Mouse (Mus musculus) c-Kit-negative CD71-positive TER-119-positive erythroid progenitor cells, embryonic 14.5 days (primary cell): ENCODE measurements around the gene Pcsk6.
"Not testable (repeated sequence)": the region's sequence is repeated elsewhere in the genome, so short reads cannot be mapped to it uniquely, and the experiment has no call there.

Experiments used
- DNase-seq: peaks from one replicate; pipeline ENCODE4 v3.0.0-alpha.2; 2013; ENCODE audit warnings: low read depth, low spot score

Gene Pcsk6

DNA sequence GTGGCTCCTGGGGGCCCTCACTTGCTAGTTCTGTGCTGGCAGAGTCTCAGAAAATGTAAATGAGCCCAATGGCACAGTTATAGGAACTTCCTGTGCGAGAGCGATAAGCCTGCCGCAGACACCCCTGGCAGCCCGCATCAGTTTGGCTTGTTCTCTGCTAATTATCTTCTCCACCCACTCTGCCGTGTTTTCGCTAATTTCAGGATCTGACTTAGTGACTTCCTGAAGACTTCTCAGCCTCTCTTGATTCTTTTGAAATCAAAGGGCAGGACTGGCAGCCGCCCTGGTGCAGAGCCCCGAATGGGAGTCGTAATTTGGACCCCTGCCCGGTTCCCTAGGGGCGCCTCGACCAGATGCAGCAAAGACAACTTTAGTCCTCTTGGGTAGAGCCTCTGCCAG, 19.8 kb downstream of the Pcsk6 start:
- DNase-seq = no peak

DNA sequence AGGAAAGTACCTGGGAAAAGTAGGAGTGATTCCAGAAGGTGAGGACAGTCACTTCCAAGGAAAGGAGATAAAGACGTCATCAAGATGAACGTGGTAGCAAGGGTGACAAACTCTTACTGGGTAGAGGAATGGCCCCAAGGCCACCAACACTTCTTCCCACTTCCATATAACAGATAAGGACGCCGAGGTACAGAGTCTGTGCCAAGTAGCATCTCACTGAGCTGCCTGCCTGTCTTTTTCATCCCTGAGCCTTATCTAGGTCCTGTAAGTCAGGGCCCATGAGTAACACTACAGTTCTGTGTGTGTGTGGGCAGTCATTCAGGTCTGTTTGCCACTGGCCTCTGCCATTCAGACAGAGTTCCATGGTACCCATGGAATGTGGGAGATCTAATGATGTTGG, 23.4 kb downstream of the Pcsk6 start:
- no peak for DNase-seq

DNA sequence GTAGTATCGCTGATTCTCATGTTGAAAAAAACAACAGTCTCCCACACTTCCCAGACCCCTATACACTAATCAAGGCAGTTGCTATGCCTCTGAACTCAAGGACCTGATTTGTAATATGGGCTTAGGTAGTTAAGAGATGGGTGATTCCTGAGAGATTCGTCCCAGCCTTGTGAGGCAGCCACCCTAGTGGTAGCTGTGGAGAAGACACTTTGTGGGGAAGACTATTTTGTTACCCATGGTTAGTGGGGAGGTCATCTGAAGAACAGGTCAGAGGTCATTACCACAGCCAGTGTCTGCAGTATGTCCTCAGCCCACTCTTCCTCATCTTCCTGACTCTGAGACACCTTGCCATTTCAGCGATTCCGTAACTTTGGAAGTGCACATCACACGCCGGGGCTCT, 24.3 kb downstream of the Pcsk6 start:
- no peak for DNase-seq

DNA sequence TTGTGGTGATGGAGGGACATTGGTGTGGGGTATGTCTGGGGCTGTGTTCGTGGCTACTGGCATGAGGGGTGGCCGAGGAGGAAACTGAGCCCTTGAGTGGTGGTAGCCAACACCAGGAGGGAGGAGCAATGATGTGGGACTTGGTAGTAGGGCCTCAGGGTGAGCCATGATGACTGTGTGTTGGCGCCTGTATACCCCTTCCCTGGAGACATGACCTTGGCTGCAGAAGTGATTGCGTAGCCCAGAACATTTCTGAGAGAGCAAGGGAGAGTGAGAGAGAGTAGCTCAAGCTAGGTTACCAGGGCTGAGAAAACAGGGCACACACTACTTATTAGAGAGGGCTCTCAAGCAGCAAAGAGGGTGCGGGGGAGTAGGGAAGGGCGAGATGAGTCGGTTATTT, 30.3 kb downstream of the Pcsk6 start:
- DNase-seq = no peak

DNA sequence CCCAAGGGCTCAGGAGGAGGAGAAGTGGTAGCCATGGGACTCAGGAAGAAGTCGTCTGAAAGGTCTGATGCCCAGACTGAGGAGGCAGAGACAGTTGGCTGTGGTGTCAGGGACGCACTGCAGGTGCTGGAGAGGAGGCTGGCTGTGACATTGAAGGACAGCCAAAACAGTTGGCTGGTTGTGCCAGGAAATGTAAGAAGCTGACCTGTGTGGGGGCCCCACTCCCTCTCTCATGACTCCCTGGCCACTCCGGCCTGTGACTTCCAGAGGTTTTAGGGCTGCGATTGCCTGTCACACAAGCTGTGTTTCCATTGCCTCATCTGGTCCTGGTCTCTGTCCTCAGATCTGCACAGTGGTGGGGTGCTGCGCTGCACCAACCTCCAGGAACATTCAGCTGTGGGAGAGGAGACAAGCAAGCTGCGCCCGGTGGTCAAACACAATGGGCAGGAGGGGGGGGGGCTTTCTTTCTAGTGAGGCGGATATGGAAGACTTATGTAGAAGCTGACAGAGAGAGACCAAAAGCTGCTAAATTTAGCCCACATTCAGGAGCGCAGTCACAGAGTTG, 30.8 kb downstream of the Pcsk6 start:
- no peak for DNase-seq

DNA sequence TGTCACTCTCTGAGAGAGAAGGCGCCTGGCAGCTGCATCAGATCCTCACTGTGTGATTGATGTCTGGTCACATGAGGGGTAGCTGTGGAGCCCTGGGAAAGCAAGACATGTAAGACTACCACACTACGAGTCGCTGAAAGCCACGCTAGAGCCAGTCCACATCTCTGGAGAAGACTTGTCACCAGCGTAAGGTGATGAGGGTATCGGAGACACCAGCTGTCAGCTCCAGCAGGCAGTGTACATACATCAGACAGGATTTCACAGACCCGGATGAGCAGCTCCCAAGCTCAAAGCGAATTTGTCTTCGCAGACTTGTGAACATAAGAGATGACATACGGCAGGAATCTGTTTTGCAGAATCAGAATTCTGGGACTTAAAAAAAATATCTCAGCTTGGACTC, 32.0 kb downstream of the Pcsk6 start:
- no peak for DNase-seq

DNA sequence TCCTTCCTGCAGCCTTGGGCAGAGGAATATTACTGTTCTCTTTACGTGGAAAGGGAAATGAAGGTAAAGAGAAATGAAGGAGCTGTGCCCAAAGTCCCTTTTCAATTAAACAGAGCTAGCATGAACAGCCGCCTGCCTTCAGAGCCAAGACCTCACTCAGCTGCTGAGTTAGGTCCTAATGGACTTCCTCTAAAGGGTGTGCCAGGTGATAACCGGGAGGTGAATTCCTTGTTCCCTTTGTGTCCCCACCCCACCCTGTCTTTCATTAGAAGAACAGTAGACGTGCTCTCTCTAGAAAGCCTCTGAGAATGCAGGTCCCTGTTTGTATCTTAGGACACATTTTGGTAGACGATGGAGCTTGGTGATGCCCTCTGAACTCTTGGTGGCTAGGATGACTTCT, 33.7 kb downstream of the Pcsk6 start:
- DNase-seq = no peak

DNA sequence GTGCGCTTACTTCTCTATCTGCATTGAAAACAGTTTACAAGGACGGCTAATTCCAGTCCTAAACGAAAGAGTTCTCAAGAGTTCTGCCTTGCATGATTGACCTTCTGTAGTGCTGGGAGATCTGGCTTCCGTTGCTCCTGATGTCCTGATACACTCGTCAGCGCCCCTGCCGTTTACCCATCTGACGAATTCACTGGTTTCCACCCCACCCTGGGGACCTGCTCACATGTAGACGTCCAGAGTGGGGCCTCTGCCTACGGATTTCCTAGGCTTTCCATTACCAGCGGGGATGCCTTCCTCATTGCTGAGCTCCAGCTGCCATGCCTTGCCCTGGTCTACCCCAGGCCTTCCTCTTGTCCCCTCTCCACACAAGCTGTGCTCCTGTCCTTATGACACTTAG, 39.7 kb downstream of the Pcsk6 start:
- DNase-seq = no peak

DNA sequence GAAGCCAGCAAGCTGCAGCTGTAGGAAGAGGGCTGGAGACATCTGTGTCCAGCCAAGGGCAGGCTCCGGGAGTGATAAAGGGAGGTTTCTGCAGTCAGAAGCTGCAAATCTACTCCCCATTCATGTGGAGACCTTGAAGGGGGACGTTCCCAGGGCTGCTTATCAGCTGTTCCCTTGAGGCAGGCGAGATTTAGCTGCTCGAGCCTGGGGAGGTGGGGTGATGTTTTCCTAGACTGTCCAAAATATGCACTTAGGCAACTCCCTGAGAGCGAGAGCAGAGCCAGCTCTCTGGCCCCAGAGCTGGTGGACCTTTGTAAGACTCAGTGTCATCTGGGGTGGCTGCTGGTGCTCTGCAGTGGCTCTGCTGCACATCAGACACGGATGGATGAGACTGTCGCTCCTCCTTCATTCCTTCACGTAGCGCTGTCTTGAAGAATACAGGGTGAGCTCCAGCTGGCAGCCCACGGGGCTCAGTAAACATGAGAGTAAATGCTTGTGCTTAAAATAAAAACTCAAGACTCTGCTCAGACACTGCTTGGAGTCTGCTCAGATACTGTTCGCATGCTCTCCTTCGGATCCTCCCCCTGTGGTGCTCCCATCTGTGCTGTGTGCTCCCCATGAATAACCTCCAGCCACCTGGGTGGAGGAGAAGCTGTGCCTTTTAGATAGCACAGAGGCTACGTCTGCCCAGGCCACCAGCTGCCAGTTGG, 41.1 kb downstream of the Pcsk6 start:
- no peak for DNase-seq

DNA sequence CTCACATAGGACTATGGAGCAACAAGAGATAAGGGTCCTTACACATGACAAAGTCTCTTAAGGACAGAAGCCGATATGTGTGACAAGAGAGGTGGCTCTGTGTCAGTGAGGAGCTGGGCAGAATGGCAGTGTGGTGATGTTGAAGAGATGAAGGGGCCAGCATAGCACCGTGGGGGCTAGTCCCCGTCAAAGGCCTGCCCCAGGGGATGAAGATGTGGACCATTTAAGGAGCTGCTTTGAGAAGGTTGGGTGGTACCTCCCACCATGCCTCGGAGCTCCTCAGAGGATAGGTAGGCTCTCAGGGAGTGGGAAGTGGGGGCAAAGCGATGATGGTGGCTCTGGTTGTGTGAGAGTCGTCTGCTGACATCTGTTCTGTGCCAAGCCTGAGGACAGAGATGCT, 41.9 kb downstream of the Pcsk6 start:
- DNase-seq = no peak

DNA sequence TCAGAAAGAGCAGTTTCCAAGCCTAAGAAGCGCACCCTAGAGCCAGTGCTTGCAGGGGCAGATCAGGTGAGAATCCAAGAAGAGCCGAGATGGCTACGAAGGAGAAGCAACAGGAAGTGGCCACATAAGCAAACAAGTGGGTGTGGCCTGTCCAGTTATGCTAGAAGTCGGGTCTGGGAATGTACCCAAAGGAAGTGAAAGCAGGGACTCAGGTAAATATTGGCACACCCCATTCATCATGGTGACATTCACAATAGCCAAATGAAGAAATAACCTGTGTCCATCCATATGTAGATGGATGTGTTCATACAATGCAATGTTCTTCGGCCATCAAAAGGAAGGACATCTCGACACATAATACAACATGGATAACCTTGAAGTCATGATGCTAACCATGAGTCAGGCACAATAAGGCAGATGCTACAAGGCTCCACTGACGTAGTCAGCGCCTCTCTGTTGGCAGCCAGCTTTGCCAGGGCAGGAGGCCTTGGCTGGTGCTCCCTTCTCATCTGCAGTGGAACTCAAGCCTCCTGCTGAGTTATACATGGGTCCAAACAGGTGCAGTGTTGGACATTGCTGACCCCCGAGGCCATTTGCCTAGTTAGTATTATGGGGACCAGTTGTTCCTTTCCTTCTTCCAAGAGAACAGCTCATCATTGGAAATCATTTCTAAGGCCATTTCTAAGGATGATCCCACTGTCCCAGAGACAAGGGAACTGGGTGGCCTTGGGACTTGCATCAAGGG, 45.2 kb downstream of the Pcsk6 start:
- no peak for DNase-seq

DNA sequence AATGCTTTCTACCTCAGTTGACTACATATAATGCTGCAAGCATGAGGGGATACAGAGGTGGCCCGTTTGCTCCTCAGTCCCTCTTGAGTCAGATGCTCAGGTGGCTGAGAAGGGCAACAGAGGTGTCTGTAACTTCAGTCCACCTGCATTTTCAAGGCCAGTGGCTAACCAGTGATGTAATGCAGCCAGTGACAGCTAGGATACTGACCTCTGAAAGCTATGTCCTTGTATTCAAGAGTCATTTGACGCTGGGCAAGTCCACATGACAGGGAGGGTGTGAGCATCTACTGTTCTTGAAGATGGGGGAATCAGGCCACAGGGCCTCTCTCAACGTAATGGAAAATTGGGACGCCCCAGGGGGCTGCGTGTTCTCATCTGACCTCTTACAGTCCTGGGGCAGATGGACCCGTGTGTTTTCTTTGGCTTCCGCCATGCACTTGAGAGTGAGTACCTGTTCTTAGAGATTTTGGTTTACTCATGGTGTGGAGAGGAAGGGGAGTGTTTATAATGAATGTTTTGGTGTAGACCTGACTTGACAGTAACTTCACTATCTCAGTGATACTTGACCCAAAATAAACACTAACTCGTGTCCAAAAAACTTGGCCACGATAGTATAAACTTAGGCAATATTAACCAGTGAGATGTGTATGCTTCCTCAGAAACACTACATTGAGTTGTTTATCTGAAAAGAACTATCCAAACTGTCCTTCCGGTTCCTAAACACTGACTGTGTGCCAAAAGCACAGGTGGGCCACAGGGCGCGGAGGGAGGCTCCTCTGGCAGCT, 48.0 kb downstream of the Pcsk6 start:
- no peak for DNase-seq

DNA sequence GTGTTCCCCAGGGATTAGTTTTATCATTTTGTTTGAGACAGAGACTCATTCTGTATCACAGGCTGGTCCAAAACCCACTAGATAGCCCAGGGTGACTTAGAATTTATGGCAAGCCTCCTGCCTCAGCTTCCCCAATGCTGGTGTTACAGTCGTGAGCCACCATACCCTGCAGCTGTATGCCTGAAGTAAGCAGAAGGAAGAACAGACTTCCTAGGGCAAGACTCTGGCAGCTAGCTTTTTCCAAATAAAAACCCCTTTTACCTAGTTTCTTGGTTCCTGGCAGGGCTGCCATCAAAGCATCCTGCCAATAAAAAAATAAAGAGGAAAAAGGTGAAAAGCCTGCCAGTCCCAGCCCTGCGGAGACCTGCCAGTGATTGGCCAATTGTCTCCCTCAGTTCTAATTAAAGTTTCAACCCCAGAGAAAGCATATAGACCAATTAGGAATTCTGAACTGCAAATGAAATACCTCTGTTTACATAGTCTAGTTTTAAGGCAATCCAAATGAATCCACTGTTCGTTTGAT, 51.6 kb downstream of the Pcsk6 start:
- no peak for DNase-seq

DNA sequence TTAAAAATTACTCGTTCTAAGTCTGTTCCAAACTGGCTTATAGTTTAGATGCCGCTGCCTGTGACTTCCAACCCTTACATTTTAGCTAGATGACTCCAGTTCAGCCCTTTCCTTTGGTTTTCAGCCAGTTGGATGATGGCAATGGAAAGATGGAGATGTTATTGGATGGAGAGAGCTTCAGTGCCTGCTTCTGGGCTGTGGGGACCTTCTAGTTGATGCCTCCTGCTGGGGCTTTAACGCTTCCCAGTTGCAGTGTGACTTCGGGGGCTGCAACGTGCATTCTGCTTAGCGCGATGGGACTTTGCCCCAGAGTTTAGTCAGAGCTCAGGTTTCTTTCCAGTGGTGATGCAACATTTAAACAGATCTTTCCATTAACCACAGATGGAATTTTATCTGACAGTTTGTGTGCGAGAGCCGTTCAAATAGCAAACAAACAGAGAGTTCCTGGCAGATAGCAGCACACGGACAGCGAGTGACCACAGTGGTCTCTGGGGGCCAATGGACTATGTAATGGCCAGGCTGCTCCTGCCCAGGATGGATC, 53.3 kb downstream of the Pcsk6 start:
- DNase-seq = no peak

DNA sequence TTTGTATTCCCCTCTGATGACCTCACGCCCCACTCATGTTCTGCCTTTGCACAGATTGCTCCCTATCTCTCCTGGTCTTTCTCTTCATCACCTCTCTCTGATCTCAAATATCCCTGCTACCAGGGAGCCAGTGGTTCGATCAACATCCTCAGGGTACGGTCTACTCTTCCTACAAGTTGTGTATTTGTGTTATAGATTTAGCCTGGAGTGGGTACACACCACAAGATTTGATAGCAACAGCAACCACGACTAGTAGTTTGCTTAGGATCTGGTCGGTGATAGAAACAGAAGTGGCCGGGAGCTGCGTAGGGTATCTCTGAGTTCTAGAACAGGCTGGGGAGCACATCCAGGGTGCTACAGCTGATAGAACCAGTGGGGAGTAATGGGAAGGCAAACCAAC, 54.3 kb downstream of the Pcsk6 start:
- no peak for DNase-seq

DNA sequence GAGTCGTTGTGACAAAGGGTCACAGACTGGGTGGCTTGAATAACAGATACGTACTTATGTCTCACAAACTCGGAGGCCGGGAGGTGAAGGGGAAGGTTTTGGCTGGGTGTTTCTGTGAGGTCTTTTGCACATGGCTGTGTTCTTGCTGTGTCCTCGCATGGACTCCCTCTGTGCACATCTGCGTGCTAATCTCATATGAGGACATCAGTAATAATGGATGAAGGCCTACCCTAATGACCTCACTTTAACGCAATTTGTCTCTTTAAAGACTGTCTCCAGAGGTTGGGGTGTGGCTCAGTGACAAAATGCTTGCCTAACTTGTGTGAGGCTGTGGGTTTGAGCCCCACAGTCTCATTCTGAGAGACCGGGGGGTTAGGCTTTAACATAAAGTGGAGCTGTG, 55.0 kb downstream of the Pcsk6 start:
- DNase-seq = no peak

DNA sequence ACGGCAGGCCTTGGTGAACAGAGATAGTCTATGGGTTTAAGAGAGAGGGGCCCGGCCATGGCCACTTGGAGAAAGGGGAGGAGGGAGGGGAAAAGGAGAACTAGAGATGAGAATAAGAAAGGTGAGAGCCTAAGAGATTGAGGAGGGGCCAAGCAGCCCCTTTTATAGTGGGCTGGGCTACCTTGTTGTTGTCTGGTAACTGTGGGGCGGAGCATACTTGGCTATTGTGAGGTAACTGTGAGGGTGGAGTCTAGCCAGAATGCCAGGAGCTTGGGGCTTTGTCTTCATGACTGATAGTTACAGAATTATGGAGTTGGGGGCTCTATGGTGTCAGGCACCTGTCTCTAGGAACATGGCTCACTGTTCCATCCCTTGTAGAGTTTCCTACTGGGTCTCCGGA, 56.9 kb downstream of the Pcsk6 start:
- DNase-seq = no peak

DNA sequence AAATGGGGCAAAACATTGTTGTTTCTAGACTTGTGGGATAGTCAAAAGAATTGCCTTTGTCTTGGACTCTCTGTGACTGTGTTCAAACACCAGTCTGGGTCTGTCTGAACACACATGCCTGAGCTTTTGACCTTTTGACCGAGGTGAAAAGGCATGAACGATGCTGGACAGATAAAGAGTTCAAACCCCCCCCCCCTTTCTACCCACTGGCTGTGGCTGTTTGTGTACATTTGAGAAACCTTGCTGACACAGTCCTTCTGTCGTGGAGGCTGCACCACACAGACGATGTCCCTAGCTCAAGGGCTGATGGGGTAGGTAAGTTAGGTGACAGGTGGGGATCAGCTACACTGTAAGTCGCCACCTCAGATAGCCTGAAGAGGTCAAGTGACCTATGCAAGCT, 67.9 kb downstream of the Pcsk6 start:
- no peak for DNase-seq

DNA sequence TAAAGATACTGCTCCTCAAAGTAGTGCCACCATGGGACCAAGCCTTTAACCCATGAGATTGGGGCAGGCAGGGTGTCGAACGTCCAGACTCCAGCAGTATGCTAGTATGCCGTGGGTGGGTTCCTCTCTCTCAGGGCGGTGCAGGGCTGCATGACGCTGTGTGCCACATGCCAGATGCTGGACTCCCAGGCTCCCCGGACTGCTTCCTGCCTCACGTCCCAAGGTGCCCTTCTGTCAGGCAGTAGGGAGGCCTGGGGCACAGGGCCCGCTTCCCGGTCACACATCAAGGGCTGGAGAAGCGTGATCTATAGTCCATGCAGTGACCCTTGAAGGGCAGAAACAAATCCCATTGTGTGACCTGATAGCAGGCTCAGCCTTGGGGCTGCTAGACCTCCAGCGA, 68.9 kb downstream of the Pcsk6 start:
- DNase-seq = no peak

DNA sequence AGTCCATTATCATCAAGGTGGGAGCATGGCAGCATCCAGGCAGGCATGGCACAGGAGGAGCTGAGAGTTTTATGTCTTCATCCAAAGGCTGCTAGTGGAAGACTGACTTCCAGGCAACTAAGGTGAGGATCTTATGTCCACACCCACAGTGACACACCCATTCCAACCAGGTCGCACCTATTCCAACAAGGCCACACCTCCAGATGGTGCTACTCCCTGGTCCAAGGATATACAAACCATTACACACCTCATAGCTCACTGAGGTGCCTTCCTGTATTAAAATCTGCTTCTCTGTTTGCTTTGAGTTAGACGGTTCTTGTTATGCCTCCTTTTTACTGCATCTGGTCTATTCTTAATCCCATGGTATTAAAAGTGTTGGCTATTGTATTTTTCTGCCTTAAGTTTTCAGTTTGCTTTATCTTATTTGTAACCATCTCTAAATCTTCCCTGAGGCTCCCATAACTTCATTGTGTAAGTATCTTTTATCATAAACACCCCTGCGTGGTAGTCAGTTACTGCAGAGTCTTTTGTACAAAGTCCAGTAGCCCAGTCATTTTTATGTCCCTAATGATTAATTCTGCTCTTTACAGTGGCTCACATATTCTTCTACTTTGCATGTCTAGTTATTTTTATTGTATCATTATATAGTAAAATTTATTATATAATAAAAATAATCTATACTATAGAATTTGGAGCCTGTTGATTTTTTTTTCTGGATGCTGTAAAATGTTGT, 72.9 kb downstream of the Pcsk6 start:
- not testable (repeated sequence) for DNase-seq

DNA sequence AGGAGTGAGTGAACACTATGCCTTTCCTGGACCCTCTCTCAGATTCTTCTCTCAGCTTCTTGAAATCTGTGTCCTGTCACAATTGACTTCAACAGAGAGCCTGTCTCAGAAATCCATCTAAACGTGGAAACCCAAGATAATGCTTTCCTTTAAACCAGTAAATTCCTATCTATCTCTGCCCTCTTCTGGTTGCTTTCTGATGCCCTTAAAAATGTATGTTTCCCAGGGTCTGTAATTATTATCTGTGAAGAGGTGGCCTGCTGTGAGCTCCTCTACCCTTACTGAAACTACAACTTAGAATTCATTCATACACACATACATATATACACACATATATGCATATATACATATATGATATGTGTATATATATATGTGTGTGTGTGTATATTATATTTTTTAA, 73.7 kb downstream of the Pcsk6 start:
- no peak for DNase-seq
